Mouse (Mus musculus): ENCODE data around the gene Eppin. TPM values are rescaled to one million over a fixed set of nuclear protein-coding genes. Genes with fewer than 3 reads are reported as not detected.

Gene Eppin
- polyA plus RNA-seq, 1 experiment from 2014 or later: not detected

Other genes with a start within 250 kb of the Eppin start
- gene Slpi, start 204.5 kb downstream of the Eppin start, polyA plus RNA-seq (2015; fragmentation: Nextera tagmentation; extraction: Ambion mirVana): 0.25 and 0.65 TPM in 2 replicates
- 0.08 and 0.10 TPM in 2 replicates for gene Rbpjl, start 190.5 kb downstream of the Eppin start, polyA plus RNA-seq (2015; fragmentation: Nextera tagmentation; extraction: Ambion mirVana)
- 3.9 and 5.1 TPM in 2 replicates for gene Matn4, start 188.4 kb downstream of the Eppin start, polyA plus RNA-seq (2015; fragmentation: Nextera tagmentation; extraction: Ambion mirVana)
- 9.4 and 10.4 TPM in 2 replicates for gene Sdc4, start 149.7 kb downstream of the Eppin start, polyA plus RNA-seq (2015; fragmentation: Nextera tagmentation; extraction: Ambion mirVana)
- 82.7 and 88.2 TPM in 2 replicates for gene Sys1, start 136.6 kb downstream of the Eppin start, polyA plus RNA-seq (2015; fragmentation: Nextera tagmentation; extraction: Ambion mirVana)
- gene Gm20458, start 132.6 kb downstream of the Eppin start, polyA plus RNA-seq (2015; fragmentation: Nextera tagmentation; extraction: Ambion mirVana): 5.0 and 6.6 TPM in 2 replicates
- not detected in 2 replicates for gene Trp53tg5, start 119.9 kb downstream of the Eppin start, polyA plus RNA-seq (2015; fragmentation: Nextera tagmentation; extraction: Ambion mirVana)
- gene Dbndd2, start 107.5 kb downstream of the Eppin start, polyA plus RNA-seq (2015; fragmentation: Nextera tagmentation; extraction: Ambion mirVana): 22.8 and 23.1 TPM in 2 replicates
- 93.4 and 103 TPM in 2 replicates for gene Pigt, start 96.1 kb downstream of the Eppin start, polyA plus RNA-seq (2015; fragmentation: Nextera tagmentation; extraction: Ambion mirVana)
- 1.1 and 4.4 TPM in 2 replicates for gene Wfdc2, start 31.2 kb downstream of the Eppin start, polyA plus RNA-seq (2015; fragmentation: Nextera tagmentation; extraction: Ambion mirVana)
- not detected in 2 replicates for gene Spint3, start 20.1 kb downstream of the Eppin start, polyA plus RNA-seq (2015; fragmentation: Nextera tagmentation; extraction: Ambion mirVana)
- not detected in 2 replicates for gene Wfdc6a, start 8.1 kb downstream of the Eppin start, polyA plus RNA-seq (2015; fragmentation: Nextera tagmentation; extraction: Ambion mirVana)
- gene Wfdc6b, start 19.9 kb upstream of the Eppin start, polyA plus RNA-seq (2015; fragmentation: Nextera tagmentation; extraction: Ambion mirVana): not detected in 2 replicates
- not detected in 2 replicates for gene Wfdc8, start 20.0 kb upstream of the Eppin start, polyA plus RNA-seq (2015; fragmentation: Nextera tagmentation; extraction: Ambion mirVana)
- not detected in 2 replicates for gene Wfdc16, start 45.2 kb upstream of the Eppin start, polyA plus RNA-seq (2015; fragmentation: Nextera tagmentation; extraction: Ambion mirVana)
- not detected in 2 replicates for gene Wfdc10, start 62.5 kb upstream of the Eppin start, polyA plus RNA-seq (2015; fragmentation: Nextera tagmentation; extraction: Ambion mirVana)
- not detected in 2 replicates for gene Wfdc9, start 63.0 kb upstream of the Eppin start, polyA plus RNA-seq (2015; fragmentation: Nextera tagmentation; extraction: Ambion mirVana)
- gene Wfdc11, start 80.5 kb upstream of the Eppin start, polyA plus RNA-seq (2015; fragmentation: Nextera tagmentation; extraction: Ambion mirVana): not detected in 2 replicates
- not detected in 2 replicates for gene Wfdc13, start 91.5 kb upstream of the Eppin start, polyA plus RNA-seq (2015; fragmentation: Nextera tagmentation; extraction: Ambion mirVana)
- not detected in 2 replicates for gene Spint4, start 104.9 kb upstream of the Eppin start, polyA plus RNA-seq (2015; fragmentation: Nextera tagmentation; extraction: Ambion mirVana)
- not detected in 2 replicates for gene Spint5, start 121.7 kb upstream of the Eppin start, polyA plus RNA-seq (2015; fragmentation: Nextera tagmentation; extraction: Ambion mirVana)
- 1.6 and 1.7 TPM in 2 replicates for gene Wfdc3, start 152.3 kb upstream of the Eppin start, polyA plus RNA-seq (2015; fragmentation: Nextera tagmentation; extraction: Ambion mirVana)
- gene Dnttip1, start 152.4 kb upstream of the Eppin start, polyA plus RNA-seq (2015; fragmentation: Nextera tagmentation; extraction: Ambion mirVana): 54.6 and 57.6 TPM in 2 replicates
- gene Ube2c, start 176.3 kb upstream of the Eppin start, polyA plus RNA-seq (2015; fragmentation: Nextera tagmentation; extraction: Ambion mirVana): 78.0 and 107 TPM in 2 replicates
- gene Tnnc2, start 186.4 kb upstream of the Eppin start, polyA plus RNA-seq (2015; fragmentation: Nextera tagmentation; extraction: Ambion mirVana): 0.97 and 2.4 TPM in 2 replicates
- 39.6 and 44.8 TPM in 2 replicates for gene Snx21, start 192.2 kb upstream of the Eppin start, polyA plus RNA-seq (2015; fragmentation: Nextera tagmentation; extraction: Ambion mirVana)
- 21.4 and 21.5 TPM in 2 replicates for gene Acot8, start 211.3 kb upstream of the Eppin start, polyA plus RNA-seq (2015; fragmentation: Nextera tagmentation; extraction: Ambion mirVana)
- gene Zswim3, start 211.5 kb upstream of the Eppin start, polyA plus RNA-seq (2015; fragmentation: Nextera tagmentation; extraction: Ambion mirVana): 16.8 TPM in 2 replicates
- gene Zswim1, start 229.1 kb upstream of the Eppin start, polyA plus RNA-seq (2015; fragmentation: Nextera tagmentation; extraction: Ambion mirVana): 24.9 and 29.2 TPM in 2 replicates
- gene Spata25, start 234.9 kb upstream of the Eppin start, polyA plus RNA-seq (2015; fragmentation: Nextera tagmentation; extraction: Ambion mirVana): 0.34 TPM in 1 of 2 replicates, not detected in the other
- gene Ctsa, start 239.3 kb upstream of the Eppin start, polyA plus RNA-seq (2015; fragmentation: Nextera tagmentation; extraction: Ambion mirVana): 97.0 and 105 TPM in 2 replicates
- gene Neurl2, start 239.9 kb upstream of the Eppin start, polyA plus RNA-seq (2015; fragmentation: Nextera tagmentation; extraction: Ambion mirVana): 6.3 and 7.9 TPM in 2 replicates